Mouse (Mus musculus) testis, postnatal 10 days (tissue): Measurements from ENCODE around the gene Toe1.

ENCODE experiments used
- DNase-seq: peaks from one replicate; pipeline ENCODE4 v3.0.0; 2021; ENCODE audit warnings: low spot score

Gene Toe1

GRCm38 (mm10) chr4:116792453-116792852 is 15.0 kb downstream of the Toe1 start:
- DNase-seq = no peak

- DNase-seq = peak; percentile 83
Observed at GRCm38 (mm10) chr4:116788956-116789355, 18.5 kb downstream of the Toe1 start.

- no peak for DNase-seq
Observed at GRCm38 (mm10) chr4:116787985-116788760, 19.3 kb downstream of the Toe1 start.

GRCm38 (mm10) chr4:116786587-116786986 is 20.9 kb downstream of the Toe1 start:
- DNase-seq = no peak

- peak; percentile 45 for DNase-seq
Observed at GRCm38 (mm10) chr4:116782171-116782570, 25.3 kb downstream of the Toe1 start.

- no peak for DNase-seq
Observed at GRCm38 (mm10) chr4:116781366-116781765, 26.1 kb downstream of the Toe1 start.

GRCm38 (mm10) chr4:116780541-116780940 is 26.9 kb downstream of the Toe1 start:
- DNase-seq = no peak

GRCm38 (mm10) chr4:116777079-116777478 is 30.4 kb downstream of the Toe1 start:
- no peak for DNase-seq

GRCm38 (mm10) chr4:116776391-116776790 is 31.0 kb downstream of the Toe1 start:
- no peak for DNase-seq

- DNase-seq = no peak
Observed at GRCm38 (mm10) chr4:116769060-116769459, 38.4 kb downstream of the Toe1 start.

GRCm38 (mm10) chr4:116768510-116768909 is 38.9 kb downstream of the Toe1 start:
- no peak for DNase-seq

GRCm38 (mm10) chr4:116764001-116764400 is 43.4 kb downstream of the Toe1 start:
- no peak for DNase-seq

- no peak for DNase-seq
Observed at GRCm38 (mm10) chr4:116761914-116762313, 45.5 kb downstream of the Toe1 start.

GRCm38 (mm10) chr4:116749750-116750149 is 57.7 kb downstream of the Toe1 start:
- DNase-seq = no peak
